Mouse (Mus musculus): Measurements from ENCODE around the gene Slc35g3.

DNA sequence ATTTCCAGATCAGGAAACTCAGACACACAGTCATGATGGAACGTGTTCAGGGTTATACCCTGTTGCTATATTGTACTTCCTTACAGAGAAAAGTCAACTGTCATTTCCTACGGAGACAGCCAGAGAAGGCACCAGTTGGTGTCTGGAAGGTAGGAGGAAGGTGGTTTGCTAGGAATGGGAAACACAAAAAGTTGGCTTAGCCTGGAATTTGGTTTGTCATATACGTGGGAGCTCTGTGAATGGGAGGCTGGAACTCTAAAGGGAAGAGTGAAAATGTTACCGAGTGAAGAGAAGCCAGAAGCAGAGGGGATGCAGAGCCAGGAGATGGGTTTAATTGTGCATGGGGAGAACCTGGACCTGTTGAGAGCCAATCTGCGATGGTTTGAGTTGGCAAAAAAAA lies 29.7 kb upstream of the Slc35g3 start:
- no peak for TF ChIP-seq CTCF (IDR thresholded peaks at IDR 0.05; ENCODE audit: low read depth, low read length)
- no peak for TF ChIP-seq TAL1 (conservative IDR thresholded peaks at IDR 0.05; ENCODE audit: low read depth, low read length)
- no peak for TF ChIP-seq GATA1 (IDR thresholded peaks at IDR 0.05; ENCODE audit: borderline replicate concordance, low read length)
- no peak for TF ChIP-seq GATA2 (IDR thresholded peaks at IDR 0.05; ENCODE audit: borderline replicate concordance, low read depth, low read length)

All from G1E (cell line).